Mouse (Mus musculus): Measurements from ENCODE around the gene Zbtb17. TPM values are rescaled to one million over a fixed set of nuclear protein-coding genes. Genes with fewer than 3 reads are reported as not detected.

The Zbtb17 gene
- total RNA-seq, 2 experiments from 2014 or later: 42.1 to 43.3 TPM

Other genes with a start within 250 kb of the Zbtb17 start
- 1 to 10 TPM; 2.5 to 3.2 TPM for gene Rsg1, start 230.7 kb upstream of the Zbtb17 start, total RNA-seq (2021)
- 10 to 100 TPM; 15.1 to 16.3 TPM for gene Arhgef19, start 205.2 kb upstream of the Zbtb17 start, total RNA-seq (2021)
- gene Epha2, start 143.4 kb upstream of the Zbtb17 start, total RNA-seq (2021): 1 to 10 TPM in 1 of 2 experiments, under 1 TPM in 1; 0.82 to 1.2 TPM
- 1 to 10 TPM; 3.1 to 3.5 TPM for gene Fam131c, start 76.4 kb upstream of the Zbtb17 start, total RNA-seq (2021)
- gene Clcnka, start 45.9 kb upstream of the Zbtb17 start, total RNA-seq (2021): not detected
- gene Clcnkb, start 28.6 kb upstream of the Zbtb17 start, total RNA-seq (2021): not detected
- gene Hspb7, start 23.9 kb upstream of the Zbtb17 start, total RNA-seq (2021): under 1 TPM; 0.39 to 0.66 TPM
- 1 to 10 TPM; 4.7 to 6.0 TPM for gene Srarp, start 8.5 kb upstream of the Zbtb17 start, total RNA-seq (2021)
- gene Spen, start 93.9 kb downstream of the Zbtb17 start, total RNA-seq (2021): 10 to 100 TPM; 54.6 to 60.6 TPM
- 1 to 10 TPM in 1 of 2 experiments, under 1 TPM in 1; 0.96 to 1.6 TPM for gene Fblim1, start 161.4 kb downstream of the Zbtb17 start, total RNA-seq (2021)
- under 1 TPM; 0.85 TPM for gene Tmem82, start 174.0 kb downstream of the Zbtb17 start, total RNA-seq (2021)
- 1 to 10 TPM; 3.0 to 3.2 TPM for gene Slc25a34, start 179.2 kb downstream of the Zbtb17 start, total RNA-seq (2021)
- gene Plekhm2, start 220.2 kb downstream of the Zbtb17 start, total RNA-seq (2021): 10 to 100 TPM; 74.6 to 75.2 TPM
- gene Rsc1a1, start 240.9 kb downstream of the Zbtb17 start, total RNA-seq (2021): 1 to 10 TPM in 1 of 2 experiments, under 1 TPM in 1; 0.30 to 2.4 TPM

Measured in left cerebral cortex, postnatal 25 days (tissue).